Mouse (Mus musculus) forebrain, postnatal 0 days (tissue): ENCODE measurements around the gene Sec24b. TPM values are rescaled to one million over a fixed set of nuclear protein-coding genes. Genes with fewer than 3 reads are reported as not detected.

Experiments
- ATAC-seq: fragments of 200-750 bp; cut with Nextera tagmentation; 2 replicates; pipeline ENCODE4 v1.8.0; 2017; ENCODE audit warnings: mild to moderate bottlenecking, moderate library complexity
- DNase-seq: peaks from one replicate; pipeline ENCODE4 v3.0.0-alpha.2; 2015
- H3K27ac ChIP-seq: fragments of 300-500 bp; sonication (generic); 2 replicates; pipeline ENCODE4 v1.5.1; 2014; ENCODE audit warnings: low read depth, mild to moderate bottlenecking, antibody characterized with exemption, low read length, moderate library complexity, mixed read lengths
- H3K27me3 ChIP-seq: fragments of 300-500 bp; sonication (generic); 2 replicates; pipeline ENCODE4 v1.6.1; 2014; ENCODE audit warnings: mild to moderate bottlenecking, low read length, mixed read lengths; ENCODE audit not compliant: insufficient read depth
- H3K36me3 ChIP-seq: fragments of 300-500 bp; sonication (generic); 2 replicates; pipeline ENCODE4 v1.6.1; 2014; ENCODE audit warnings: mild to moderate bottlenecking, moderate library complexity; ENCODE audit not compliant: insufficient read depth
- H3K4me1 ChIP-seq: fragments of 300-500 bp; sonication (generic); 2 replicates; pipeline ENCODE4 v1.6.1; 2014; ENCODE audit warnings: antibody characterized with exemption; ENCODE audit not compliant: insufficient read depth
- H3K4me2 ChIP-seq: fragments of 300-500 bp; sonication (generic); 2 replicates; pipeline ENCODE4 v1.6.1; 2014; ENCODE audit warnings: low read depth, mild to moderate bottlenecking, moderate library complexity
- H3K4me3 ChIP-seq: fragments of 300-500 bp; sonication (generic); 2 replicates; pipeline ENCODE4 v1.5.1; 2014; ENCODE audit warnings: low read depth, low read length, mixed read lengths
- H3K9ac ChIP-seq: fragments of 300-500 bp; sonication (generic); 2 replicates; pipeline ENCODE4 v1.6.1; 2014; ENCODE audit warnings: mild to moderate bottlenecking
- H3K9me3 ChIP-seq: fragments of 300-500 bp; sonication (generic); 2 replicates; pipeline ENCODE4 v1.6.1; 2016; ENCODE audit warnings: low read length
- CTCF ChIP-seq: sonication (generic); IDR thresholded peaks from 2 replicates; pipeline ENCODE4 v1.5.1; 2016; ENCODE audit warnings: antibody characterized with exemption, control low read depth, low read depth
- WGBS: fragments of 180-500 bp; shearing (Covaris S2); extraction: QIAGEN DNeasy Blood & Tissue Kit; methylation state at CpG from one replicate; pipeline ENCODE4 v1.1.7; 2014; 5-methylcytosine and 5-hydroxymethylcytosine counted together
- polyA plus RNA-seq: library from polyadenylated mRNA; unstranded; fragments of >200 nt; fragmentation: Nextera tagmentation; extraction: Ambion mirVana; gene quantifications from 2 replicates; pipeline ENCODE4 v1.2.1, GENCODE M21; 2015
- total RNA-seq: library from RNA; depleted of rRNA; stranded (reverse); fragments of >200 nt; gene quantifications from 2 replicates; pipeline ENCODE4 v1.2.3, GENCODE M21; 2014

The Sec24b gene
- total and polyA plus RNA-seq, 2 experiments from 2014 or later, result 24.3 to 34.0 TPM

GRCm38 (mm10) chr3:129981756-129982155 lies 79.6 kb downstream of the Sec24b start:
- TF ChIP-seq CTCF, result no peak
- H3K36me3 ChIP-seq, result peaks cover 35% of the 10 kb centered on the region
- DNase-seq (no peak), ATAC-seq (0 out of 2 replicates have a peak, but pooled peaks have one; percentile 10)
- H3K27me3 ChIP-seq, result no peaks in the 10 kb centered on the region
- H3K9ac ChIP-seq, result no peak overlapping the region
- 94% methylated on average over 11 of the region's 11 CpGs for WGBS
- no peaks in the 10 kb centered on the region for H3K4me1 ChIP-seq
- H3K4me3 ChIP-seq, result no peak overlapping the region
- H3K4me2 ChIP-seq, result no peak overlapping the region
- H3K9me3 ChIP-seq, result no peaks in the 10 kb centered on the region
- no peak overlapping the region for H3K27ac ChIP-seq

- 74% methylated on average over 6 of the region's 6 CpGs for WGBS
- no peak overlapping the region for H3K9ac ChIP-seq
- no peak overlapping the region for H3K4me2 ChIP-seq
- H3K9me3 ChIP-seq, result no peaks in the 10 kb centered on the region
- no peak overlapping the region for H3K27ac ChIP-seq
- no peaks in the 10 kb centered on the region for H3K27me3 ChIP-seq
- no peak for TF ChIP-seq CTCF
- no peak for ATAC-seq
- no peak for DNase-seq
- peaks cover 19% of the 10 kb centered on the region for H3K36me3 ChIP-seq
- H3K4me3 ChIP-seq, result no peak overlapping the region
- no peaks in the 10 kb centered on the region for H3K4me1 ChIP-seq
Measured at GRCm38 (mm10) chr3:129979510-129979909, 81.8 kb downstream of the Sec24b start.

- Histone ChIP-seq H3K36me3 (peaks cover 13% of the 10 kb centered on the region), H3K4me3 (no peak overlapping the region), H3K4me1 (no peaks in the 10 kb centered on the region), H3K9me3 (no peaks in the 10 kb centered on the region), H3K27ac (no peak overlapping the region), H3K27me3 (no peaks in the 10 kb centered on the region), H3K9ac (no peak overlapping the region), H3K4me2 (no peak overlapping the region)
- WGBS, result 87% methylated on average over 9 of the region's 9 CpGs
- TF ChIP-seq CTCF, result no peak
- DNase-seq (no peak), ATAC-seq (no peak)
Measured at GRCm38 (mm10) chr3:129978716-129979115, 82.6 kb downstream of the Sec24b start.

GRCm38 (mm10) chr3:129976317-129976716 lies 85.0 kb downstream of the Sec24b start:
- no peak for ATAC-seq
- WGBS, result 82% methylated on average over 5 of the region's 5 CpGs
- no peak overlapping the region for H3K4me3 ChIP-seq
- no peak for TF ChIP-seq CTCF
- no peak overlapping the region for H3K4me2 ChIP-seq
- H3K27ac ChIP-seq, result no peak overlapping the region
- H3K9me3 ChIP-seq, result no peaks in the 10 kb centered on the region
- H3K9ac ChIP-seq, result no peak overlapping the region
- no peaks in the 10 kb centered on the region for H3K27me3 ChIP-seq
- H3K4me1 ChIP-seq, result no peaks in the 10 kb centered on the region
- no peak for DNase-seq
- no peaks in the 10 kb centered on the region for H3K36me3 ChIP-seq

GRCm38 (mm10) chr3:129970529-129971515 lies 90.5 kb downstream of the Sec24b start:
- peak overlapping the region; percentile 55 for H3K4me3 ChIP-seq
- no peaks in the 10 kb centered on the region for H3K36me3 ChIP-seq
- ATAC-seq (peak; percentile 92), DNase-seq (peak; percentile 84)
- peak overlapping the region; percentile 100 for H3K4me2 ChIP-seq
- H3K27ac ChIP-seq, result no peak overlapping the region
- peaks cover 7% of the 10 kb centered on the region; the same call in 1 of the 2 replicates for H3K4me1 ChIP-seq
- no peak for TF ChIP-seq CTCF
- WGBS, result 3% methylated on average over 19 of the region's 19 CpGs
- no peaks in the 10 kb centered on the region for H3K9me3 ChIP-seq
- no peak overlapping the region for H3K9ac ChIP-seq
- H3K27me3 ChIP-seq, result no peaks in the 10 kb centered on the region

- 2% methylated on average over 59 of the region's 63 CpGs for WGBS
- peak; percentile 48 for DNase-seq
- TF ChIP-seq CTCF, result no peak
Measured at GRCm38 (mm10) chr3:129969432-129970395, 91.6 kb downstream of the Sec24b start, which contains the start of gene Mcub. Gene Mcub, minus strand, starts transcription at chr3:129970206.

More at GRCm38 (mm10) chr3:129969432-129970395, 91.6 kb downstream of the Sec24b start, which contains the start of gene Mcub:
- H3K9ac ChIP-seq, result peak within 1 kb of the TSS; percentile 45
- peak; percentile 61 for ATAC-seq
- no peaks in the 10 kb centered on the region for H3K27me3 ChIP-seq
- peaks cover 7% of the 10 kb centered on the region; the same call in 1 of the 2 replicates for H3K4me1 ChIP-seq
- H3K9me3 ChIP-seq, result no peaks in the 10 kb centered on the region
- no peaks in the 10 kb centered on the region for H3K36me3 ChIP-seq
- peak within 1 kb of the TSS; percentile 55 for H3K4me3 ChIP-seq
- H3K4me2 ChIP-seq, result peak within 1 kb of the TSS; percentile 100
- no peak within 1 kb of the TSS for H3K27ac ChIP-seq
